Mouse (Mus musculus): ENCODE measurements around the gene Gse1.
"Not testable (repeated sequence)": the region's sequence is repeated elsewhere in the genome, so short reads cannot be mapped to it uniquely, and the experiment has no call there.

Gene Gse1

DNA sequence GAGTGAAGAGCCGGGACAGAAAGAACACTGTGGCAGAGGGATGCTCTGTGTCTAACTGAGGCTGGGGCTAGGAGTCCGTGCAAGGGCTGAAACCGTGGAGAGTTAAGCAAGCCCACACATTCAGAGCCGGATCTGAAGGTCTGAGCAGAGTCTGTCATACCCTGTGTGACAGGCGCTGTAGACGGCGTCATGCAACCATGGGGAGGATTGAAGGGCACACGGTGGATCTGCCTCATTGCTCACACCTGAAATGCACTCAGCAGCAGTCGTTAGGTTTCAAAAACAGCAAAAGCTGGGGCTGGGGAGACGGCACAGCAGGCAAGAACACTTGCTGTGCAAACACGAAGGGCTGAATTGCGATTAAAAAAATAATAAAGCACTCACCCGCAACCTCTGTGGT, 116.3 kb downstream of the Gse1 start:
- DNase-seq (ENCODE audit: low read depth), result no peak

- no peak for DNase-seq (ENCODE audit: low read depth)
Observed at GRCm38 (mm10) chr8:120347734-120348341, 119.6 kb downstream of the Gse1 start.

- DNase-seq (ENCODE audit: low read depth), result no peak
Observed at GRCm38 (mm10) chr8:120348922-120349321, 120.7 kb downstream of the Gse1 start.

DNA sequence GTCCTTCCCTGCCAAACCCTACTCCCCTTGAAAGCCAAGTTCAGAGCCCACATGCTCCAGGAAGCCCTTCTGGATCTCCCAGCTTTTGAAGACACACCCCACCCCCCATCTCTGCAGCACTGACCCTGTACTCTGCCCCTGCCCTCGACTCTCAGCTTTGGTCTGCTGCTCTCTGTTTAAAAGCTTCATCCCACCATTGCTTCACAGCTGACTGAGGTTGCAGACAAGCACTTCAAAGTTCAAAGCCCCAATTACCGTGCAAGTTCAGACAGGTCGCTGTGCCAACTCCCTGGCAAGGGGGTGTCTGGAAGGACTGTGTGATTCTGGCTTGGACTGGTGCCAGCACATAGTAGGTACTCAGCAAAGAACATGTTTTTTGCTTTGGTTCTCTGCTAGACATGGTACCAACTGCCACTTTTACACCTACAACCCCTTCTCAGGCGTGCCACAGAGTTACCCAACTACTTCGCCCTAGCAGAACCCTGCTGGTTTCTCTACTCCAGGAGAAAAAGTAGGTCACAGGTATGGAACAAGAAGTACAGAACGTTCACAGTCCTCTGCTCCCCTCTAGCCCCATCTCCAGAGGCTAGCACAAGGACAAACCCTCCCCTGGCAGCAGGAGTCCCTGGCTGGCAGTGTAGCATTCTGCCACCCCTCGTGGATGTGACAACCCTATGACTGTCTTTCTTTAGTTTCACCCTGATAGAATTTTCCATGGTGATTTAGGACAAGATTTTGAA, 123.2 kb downstream of the Gse1 start:
- DNase-seq (ENCODE audit: low read depth), result no peak

DNA sequence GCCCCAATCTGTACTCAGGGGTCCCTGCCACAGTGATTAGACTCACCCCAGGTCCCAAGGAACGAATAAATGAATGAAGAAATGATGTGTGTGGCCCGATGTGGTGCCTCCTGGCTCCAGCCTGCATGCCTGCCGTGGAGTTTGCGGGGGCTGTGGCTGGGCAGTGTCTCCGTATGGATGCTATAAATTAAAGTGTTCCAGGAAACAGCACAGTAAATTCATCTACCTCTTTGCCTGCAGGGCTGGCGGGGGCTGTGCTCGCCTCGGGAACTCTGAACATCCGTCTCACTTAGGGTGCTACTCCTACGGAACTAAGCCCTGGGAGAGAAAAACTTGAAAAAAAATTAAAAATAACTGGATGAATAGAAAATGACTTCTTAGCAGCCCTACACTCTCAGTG, 123.8 kb downstream of the Gse1 start:
- DNase-seq (ENCODE audit: low read depth), result no peak

- DNase-seq (ENCODE audit: low read depth), result no peak
Observed at GRCm38 (mm10) chr8:120356067-120356466, 127.8 kb downstream of the Gse1 start.

DNA sequence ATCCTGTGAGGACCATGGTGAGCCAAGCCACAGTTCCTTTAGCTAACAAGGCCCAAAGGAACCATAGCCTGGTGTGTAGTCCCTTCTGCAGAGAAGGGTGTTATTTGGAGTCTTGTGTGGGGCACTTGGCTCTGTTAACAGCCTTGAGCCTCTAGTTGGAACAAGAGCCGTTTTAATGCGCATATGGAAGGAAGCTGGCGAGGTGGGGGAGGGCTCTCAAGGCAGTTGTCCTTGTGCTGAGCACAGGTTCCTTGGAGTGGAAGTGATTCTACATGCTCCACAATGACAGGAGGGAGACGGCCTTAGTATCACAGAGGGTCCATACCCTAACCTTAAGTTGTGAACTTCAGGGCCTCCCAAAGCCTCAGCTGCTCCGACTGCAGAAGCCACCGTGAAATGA, 129.2 kb downstream of the Gse1 start:
- no peak for DNase-seq (ENCODE audit: low read depth)

DNA sequence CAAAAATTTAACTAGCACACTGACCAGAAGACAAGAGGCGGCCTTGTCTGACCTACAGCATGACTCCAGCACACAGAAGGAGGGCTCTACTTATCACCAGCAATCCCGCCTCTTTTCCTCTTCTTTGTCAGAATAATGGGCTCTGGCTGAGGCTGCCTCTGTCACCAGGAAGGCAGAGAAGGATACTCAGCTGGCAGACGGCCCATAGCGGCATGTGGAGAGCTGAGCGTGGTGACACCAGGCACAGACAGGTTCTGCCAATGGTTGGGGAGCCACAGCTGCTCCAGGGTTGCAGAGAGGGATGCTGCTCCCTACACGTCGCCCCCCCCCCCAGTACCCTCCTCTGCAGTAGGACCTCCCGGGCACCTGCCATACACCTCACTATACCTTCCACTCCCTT, 133.0 kb downstream of the Gse1 start:
- no peak for DNase-seq (ENCODE audit: low read depth)

DNA sequence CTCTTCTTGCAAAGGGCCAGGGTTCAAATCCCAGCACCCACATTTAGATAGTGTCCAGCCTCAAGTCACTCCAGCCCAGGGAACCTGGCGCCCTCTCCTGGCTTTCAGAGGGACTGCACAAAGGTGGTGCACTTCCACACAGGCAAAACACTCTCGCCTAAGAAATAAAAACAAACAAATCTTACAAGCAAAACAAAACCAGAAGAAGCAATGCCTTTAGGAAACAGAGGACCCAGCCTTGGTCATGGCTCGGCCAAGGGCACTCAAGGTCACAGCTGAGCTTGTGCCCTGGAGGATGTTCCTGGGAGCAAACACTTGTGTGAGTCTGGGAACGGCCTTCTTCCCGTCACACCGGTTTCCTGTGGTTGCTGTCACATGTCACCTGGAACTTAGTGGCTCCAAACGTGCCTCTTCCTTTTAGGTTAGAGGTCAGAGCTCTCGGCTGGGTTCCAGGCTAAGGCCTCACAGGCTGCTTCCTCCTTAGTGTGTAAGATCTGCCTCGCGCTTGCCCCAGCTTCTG, 135.4 kb downstream of the Gse1 start:
- DNase-seq (ENCODE audit: low read depth), result no peak

GRCm38 (mm10) chr8:120364093-120364725, 136.0 kb downstream of the Gse1 start:
- no peak for DNase-seq (ENCODE audit: low read depth)

- DNase-seq (ENCODE audit: low read depth), result no peak
Observed at GRCm38 (mm10) chr8:120366840-120367239, 138.6 kb downstream of the Gse1 start.

DNA sequence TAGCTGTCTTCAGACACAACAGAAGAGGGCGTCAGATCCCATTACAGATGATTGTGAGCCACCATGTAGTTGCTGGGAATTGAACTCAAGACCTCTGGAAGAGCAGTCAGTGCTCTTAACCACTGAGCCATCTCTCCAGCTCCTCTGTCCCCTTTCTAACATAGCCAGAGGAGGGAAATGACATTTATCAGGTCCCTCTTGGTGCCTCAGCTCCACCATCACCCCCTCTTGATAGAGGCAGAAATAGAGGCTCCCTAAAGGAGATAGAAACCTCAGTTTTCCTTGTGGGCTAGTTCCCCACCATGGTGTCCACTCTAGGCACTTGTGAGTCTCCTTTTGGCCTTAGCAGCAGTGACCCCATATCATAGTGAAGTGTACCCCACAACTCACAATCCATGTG, 139.9 kb downstream of the Gse1 start:
- not testable (repeated sequence) for DNase-seq (ENCODE audit: low read depth)

GRCm38 (mm10) chr8:120368814-120369649, 140.8 kb downstream of the Gse1 start:
- no peak for DNase-seq (ENCODE audit: low read depth)

GRCm38 (mm10) chr8:120369956-120370355, 141.7 kb downstream of the Gse1 start:
- no peak for DNase-seq (ENCODE audit: low read depth)

DNA sequence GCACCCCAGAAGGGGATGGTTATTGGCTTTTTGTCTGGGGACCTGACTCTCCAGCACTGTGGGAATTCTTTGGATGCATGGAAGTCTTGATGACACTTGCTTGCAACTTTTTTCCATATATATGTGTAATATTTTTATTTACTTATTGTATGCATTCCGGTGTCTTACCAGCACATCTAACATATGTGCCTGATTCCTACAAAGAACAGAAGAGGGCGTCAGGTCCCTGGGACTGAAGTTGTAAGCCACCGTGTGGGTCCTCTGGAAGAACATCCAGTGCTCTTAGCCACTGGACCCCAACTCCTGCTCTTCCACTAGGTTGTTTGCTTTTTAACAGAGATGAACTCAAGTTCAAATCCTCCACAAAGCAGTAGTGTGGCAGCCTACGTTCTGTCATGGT, 142.2 kb downstream of the Gse1 start:
- DNase-seq (ENCODE audit: low read depth), result no peak

GRCm38 (mm10) chr8:120371146-120371545, 142.9 kb downstream of the Gse1 start:
- DNase-seq (ENCODE audit: low read depth), result no peak

DNA sequence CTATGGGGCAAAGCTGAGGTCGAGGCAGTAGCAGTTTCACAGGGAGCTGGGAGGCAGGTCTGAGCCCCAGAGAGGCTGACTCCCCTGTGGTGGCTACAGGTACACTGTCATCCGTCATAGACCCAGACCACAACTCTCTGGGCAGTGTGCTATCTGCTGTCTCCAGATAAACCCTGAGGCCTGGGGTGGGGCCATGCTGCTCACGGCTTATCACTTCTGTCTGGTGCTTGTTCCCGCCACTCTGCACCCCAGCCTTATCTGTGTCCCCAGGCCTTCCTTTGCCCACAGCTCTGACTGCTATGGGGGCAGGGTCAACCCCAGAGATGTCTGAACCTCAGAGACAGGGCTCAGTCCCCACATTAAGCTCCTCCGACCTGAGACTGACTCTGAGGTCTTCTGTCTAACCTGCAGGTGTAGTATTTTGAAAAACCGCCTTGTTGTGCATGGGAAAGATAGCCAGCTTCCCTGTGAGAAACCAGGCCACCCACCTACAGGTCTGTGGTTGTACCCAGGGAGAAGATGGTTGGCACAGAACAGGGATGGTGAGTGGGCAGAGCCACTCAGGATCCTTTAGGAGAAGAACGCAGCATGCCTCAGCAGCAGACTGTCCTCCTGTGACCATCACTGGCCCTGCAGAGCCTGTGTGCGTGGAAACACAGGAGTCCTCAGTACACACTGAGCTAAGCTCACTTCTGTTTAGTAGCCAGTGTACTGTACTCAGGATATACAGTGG, 143.6 kb downstream of the Gse1 start:
- peak; percentile 70 for DNase-seq (ENCODE audit: low read depth)

DNA sequence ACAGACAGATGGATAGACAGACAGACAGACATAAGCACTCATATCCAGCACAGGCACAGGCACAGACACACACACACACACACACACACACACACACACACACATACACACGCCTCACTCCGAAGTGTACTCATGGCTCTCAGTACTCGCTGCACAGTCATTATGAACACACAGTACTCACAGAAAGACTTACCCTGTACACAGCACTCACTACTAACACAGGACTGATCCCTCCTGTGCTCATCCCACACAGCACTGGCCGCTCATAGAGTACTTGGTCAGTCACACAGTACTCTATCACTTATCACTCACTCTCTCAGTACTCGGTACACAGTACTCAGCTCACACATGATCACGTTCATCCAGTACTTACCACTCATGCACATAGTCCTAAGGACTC, 144.4 kb downstream of the Gse1 start:
- no peak for DNase-seq (ENCODE audit: low read depth)

GRCm38 (mm10) chr8:120373621-120374020, 145.4 kb downstream of the Gse1 start:
- DNase-seq (ENCODE audit: low read depth), result no peak

DNA sequence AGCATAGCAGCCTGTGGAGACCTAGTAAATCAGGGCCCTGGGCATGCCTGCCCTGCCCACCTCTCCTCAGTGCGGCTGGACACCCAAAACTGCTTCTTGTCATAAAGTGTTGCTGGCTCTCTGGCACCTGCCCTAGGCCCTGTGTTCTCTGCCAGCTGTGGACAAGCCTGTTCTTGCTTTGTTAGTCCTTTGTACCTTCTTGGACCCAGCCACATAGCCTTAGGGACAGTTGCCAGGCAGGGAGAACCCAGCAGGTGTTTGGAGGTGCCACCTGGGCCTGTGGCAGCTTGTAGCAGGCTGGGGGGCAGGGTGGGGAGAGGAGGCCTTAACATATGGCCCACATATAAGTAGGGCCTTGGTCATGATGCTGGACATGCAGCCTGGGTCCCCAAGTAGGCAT, 145.8 kb downstream of the Gse1 start:
- DNase-seq (ENCODE audit: low read depth), result no peak

- DNase-seq (ENCODE audit: low read depth), result no peak
Observed at GRCm38 (mm10) chr8:120374514-120374913, 146.3 kb downstream of the Gse1 start.

GRCm38 (mm10) chr8:120375170-120375569, 146.9 kb downstream of the Gse1 start:
- DNase-seq (ENCODE audit: low read depth), result no peak

Data from c-Kit-positive CD71-negative TER-119-negative erythroid progenitor cells, embryonic 14.5 days (primary cell).